Mouse (Mus musculus): Measurements from ENCODE around the gene H2afy2.

Gene H2afy2

GRCm38 (mm10) chr10:61720331-61720730, 63.6 kb downstream of the H2afy2 start:
- DNase-seq: no peak

- no peak for DNase-seq
These were observed 66.3 kb downstream of the H2afy2 start for GRCm38 (mm10) chr10:61717406-61718296.

DNA sequence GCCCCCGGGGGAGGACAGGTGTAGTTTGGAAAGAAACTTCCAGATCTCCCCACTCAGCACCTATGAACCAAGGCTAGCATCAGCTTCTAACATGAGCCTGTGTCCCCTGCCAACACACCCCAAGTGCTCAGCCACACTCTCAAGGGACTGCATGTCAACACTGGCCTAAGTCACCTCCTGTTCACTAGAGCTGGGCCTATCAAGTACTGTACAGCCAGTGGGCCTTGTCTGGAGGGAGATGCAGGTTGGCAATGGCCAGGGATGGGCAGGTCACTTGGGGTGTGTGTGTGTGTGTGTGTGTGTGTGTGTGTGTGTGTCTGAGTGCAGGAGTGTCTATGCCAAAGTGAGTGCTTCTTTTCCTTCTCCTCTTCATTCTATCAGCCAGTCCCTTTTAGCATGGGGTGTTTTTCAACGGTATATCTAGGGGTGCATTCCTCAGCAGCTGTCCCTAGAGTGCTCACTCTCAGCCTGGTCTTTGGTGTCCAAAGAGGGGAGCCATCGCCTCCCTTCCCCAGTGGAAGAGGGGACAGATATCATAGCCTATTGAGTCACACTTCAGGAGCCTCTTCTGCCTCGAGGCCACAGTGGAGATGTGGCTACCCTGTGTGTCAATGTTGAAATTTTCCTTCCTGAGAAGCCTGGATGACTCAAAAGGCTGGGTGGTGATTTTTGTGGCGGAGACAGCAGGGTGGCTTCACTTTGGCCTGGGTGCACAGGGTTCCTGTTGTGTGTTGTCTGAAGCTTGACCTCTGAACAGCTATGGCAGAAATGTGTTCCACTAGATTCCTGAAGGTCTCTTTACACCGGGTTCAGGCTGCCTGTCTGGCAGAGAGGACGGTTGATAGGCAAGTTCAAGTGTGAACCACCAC, 67.7 kb downstream of the H2afy2 start:
- no peak for DNase-seq

GRCm38 (mm10) chr10:61715462-61715837, 68.5 kb downstream of the H2afy2 start:
- DNase-seq: no peak

- DNase-seq: peak; percentile 79
These were observed 69.0 kb downstream of the H2afy2 start, which contains the start of gene Aifm2 for GRCm38 (mm10) chr10:61714771-61715461. Gene Aifm2, plus strand, starts transcription at chr10:61715263.

DNA sequence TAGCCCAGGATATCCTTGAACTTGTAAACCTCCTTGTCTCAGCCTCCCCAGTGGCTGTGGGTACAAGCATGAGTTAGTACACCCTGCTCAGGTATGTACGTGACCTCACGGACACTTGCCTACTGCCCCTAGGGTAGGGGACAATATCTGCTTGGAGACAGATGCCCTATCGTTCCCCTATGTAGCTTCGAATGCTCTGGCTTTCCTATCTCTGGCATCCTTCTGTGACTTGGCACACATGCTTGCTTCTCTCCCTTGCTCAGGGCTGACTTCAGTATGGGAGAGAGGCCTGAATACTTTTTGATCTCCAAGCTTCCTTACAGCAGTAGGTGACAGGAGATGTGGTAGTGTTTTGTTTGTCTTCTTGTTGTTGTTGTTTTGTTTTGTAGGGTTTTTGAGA, 69.8 kb downstream of the H2afy2 start:
- DNase-seq: no peak

GRCm38 (mm10) chr10:61713601-61714000, 70.3 kb downstream of the H2afy2 start:
- DNase-seq: no peak

DNA sequence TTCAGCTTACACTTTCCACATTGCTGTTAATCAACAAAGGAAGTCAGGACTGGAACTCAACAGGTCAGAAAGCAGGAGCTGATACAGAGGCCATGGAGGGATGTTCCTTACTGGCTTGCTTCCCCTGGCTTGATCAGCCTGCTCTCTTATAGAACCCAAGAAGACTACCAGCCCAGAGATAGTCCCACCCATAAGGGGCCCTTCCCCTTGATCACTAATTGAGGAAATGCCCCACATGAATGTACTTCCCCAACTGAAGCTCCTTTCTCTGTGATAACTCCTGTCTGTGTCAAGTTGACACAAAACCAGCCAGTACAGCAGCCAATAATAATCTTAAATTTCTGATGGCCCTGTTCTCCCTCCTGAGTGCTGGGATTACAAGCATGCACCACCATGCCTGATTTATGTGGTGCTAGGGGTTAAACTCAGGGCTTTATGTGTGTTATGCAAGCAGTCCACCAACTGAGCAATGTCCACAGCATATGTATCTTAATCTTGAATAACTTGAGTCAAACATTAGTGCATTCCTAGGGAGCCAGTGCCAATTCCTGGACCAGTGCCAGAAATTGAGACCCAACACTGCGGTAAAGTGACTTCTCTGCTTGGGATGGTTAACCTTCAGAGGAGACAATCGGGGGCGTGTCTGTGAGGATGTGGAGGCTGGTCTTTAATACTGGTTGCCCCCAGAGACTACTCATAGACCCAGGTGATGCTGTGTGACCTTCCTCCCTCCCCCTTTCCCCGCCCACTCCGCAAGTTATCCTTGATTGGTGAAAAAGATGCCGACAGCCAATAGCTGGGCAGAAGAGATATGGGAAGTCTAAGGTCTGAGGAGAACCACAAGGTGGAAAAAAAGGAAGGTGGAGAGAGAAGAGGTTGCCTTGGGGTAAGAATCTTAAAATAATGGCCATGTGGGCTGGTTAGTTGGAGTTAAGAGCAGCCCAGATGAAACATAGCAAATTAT, 77.3 kb downstream of the H2afy2 start:
- peak; percentile 54 for DNase-seq

DNA sequence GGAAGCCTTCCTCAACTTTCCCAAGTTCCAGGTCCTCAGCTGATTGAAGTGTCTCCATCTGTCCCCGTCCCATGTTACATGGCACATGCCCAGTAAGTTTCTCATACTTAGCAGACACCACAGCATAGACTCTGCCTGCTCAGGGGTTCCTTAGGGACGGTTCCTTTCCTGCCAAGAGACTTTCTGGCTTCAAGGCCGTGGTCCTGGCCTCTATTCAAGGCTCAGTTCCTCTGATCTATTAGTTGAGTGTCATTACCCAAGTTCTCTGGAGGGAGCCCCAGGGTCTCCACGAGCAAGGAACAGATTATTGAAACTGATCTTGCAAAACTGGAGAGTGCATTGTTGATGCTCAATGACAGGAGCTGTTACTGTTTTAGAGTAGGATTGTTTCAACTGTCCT, 79.3 kb downstream of the H2afy2 start:
- no peak for DNase-seq

- peak; percentile 85 for DNase-seq
These were observed 86.9 kb downstream of the H2afy2 start for GRCm38 (mm10) chr10:61697028-61697427.

DNA sequence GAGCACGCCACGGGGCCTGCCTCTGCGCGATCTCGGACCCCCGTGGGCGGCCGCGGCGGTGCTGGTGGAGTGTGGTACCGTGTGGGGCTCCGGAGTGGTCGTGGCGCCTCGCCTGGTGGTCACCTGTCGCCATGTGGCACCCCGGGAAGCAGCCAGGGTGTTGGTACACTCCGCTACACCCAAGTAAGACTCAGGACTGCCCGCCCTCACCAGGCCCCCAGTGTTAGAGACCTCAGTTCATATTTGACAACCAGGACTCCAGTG, 87.5 kb downstream of the H2afy2 start:
- DNase-seq: no peak

GRCm38 (mm10) chr10:61695703-61696559, 88.0 kb downstream of the H2afy2 start:
- DNase-seq: peak; percentile 33

- peak; percentile 95 for DNase-seq
These were observed 88.9 kb downstream of the H2afy2 start, which contains the start of gene Tysnd1 for GRCm38 (mm10) chr10:61694870-61695670. Gene Tysnd1, plus strand, starts transcription at chr10:61695514.

DNA sequence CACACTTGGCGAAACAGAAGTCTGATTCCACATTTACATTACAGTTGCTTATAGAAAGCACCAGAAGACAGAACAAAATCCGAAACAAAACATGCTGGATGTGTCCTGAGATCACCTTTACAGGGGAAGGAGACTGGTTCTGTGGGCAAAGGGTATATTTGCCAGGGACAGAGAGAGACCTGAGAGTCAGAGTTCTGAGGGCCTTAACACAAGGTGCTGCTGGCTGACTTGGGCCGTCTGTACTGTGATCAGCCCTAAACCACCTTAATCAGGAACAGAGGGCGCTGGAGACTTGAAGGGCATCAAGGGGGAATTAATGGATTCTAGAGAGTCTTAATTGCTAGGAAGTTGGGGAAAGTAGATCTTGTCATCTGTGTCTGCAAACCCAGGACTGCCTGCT, 90.4 kb downstream of the H2afy2 start:
- no peak for DNase-seq

GRCm38 (mm10) chr10:61689405-61689804, 94.5 kb downstream of the H2afy2 start:
- no peak for DNase-seq

Data from kidney, adult 18-20 months (tissue).